Mouse (Mus musculus): Measurements from ENCODE around the gene Eva1c.

DNA sequence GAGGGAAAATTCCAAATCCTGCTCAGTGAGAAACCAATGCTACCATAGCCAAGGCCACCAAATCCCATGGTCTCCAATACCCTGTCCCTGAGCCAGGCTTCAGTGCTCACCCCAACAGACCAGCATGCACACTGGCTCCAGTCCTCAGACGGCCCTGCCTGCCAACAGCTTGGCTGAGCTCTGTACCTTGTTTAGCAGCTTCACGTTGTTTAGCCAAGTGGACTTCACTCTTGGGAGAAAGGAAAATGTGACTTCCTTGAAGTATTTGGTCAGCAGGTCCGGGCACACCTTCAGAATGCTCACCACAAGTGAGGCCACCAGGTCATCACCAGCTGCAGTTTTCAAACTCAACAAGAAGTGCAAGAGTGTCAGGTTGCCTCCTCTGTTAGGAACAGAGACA is 34.0 kb upstream of the Eva1c start:
- TF ChIP-seq POLR2A (IDR thresholded peaks at IDR 0.05; ENCODE audit: extremely low read depth, insufficient read depth, low read length) (no peak), CTCF (IDR thresholded peaks at IDR 0.05; ENCODE audit: extremely low read depth, insufficient read depth, low read length) (no peak)

Data from cortical plate, adult 2 months (tissue).